Mouse (Mus musculus) megakaryocyte, embryonic 14.5 days (primary cell): ENCODE data around the gene Prune1.

ENCODE experiments used
- FLI1 ChIP-seq: IDR thresholded peaks from 2 replicates; pipeline ENCODE4 v1.6.1; 2012; ENCODE audit warnings: low read length, inconsistent platforms, mixed read lengths
- GATA1 ChIP-seq: IDR thresholded peaks from 3 replicates; pipeline ENCODE4 v1.6.1; 2012; ENCODE audit warnings: mixed read lengths, low read length, inconsistent platforms, borderline replicate concordance

GRCm38 (mm10) chr3:95319110-95319509 is 37.2 kb upstream of the Prune1 start:
- TF ChIP-seq GATA1, result no peak
- TF ChIP-seq FLI1, result no peak
